Mouse (Mus musculus): ENCODE measurements at regions not wholly inside any gene's neighbourhood (a gene's known extent, or its start where the extent isn't known, plus 50 kb on each side); places are given as distances from the start of the nearest gene placed in this dataset.

DNA sequence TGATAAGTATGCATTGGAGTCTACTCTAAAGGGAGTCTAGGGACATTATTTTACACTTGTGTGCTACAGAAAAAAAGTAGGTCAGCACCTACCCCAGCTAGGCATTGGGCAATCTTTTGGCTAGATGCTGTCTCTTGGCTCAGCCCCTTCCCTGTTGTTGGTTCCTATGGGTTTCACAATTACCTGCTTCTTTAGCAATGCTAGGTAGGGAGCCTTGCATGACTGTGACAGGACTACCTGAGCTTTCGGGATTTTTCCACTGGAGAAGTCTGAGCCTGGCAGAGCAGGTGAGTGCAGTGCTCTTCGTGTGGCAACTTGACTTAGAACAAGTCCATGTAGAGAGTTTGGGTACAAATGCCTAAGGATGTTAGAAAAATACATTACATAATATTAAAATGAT lies 956.2 kb upstream of the 4930412O13Rik start:
- H3K9ac ChIP-seq (ENCODE audit: control insufficient read depth, low read depth, low read length, poor library complexity, severe bottlenecking) = no peak overlapping the region
- no peaks in the 10 kb centered on the region for H3K9me3 ChIP-seq (replicated peaks; ENCODE audit: insufficient read depth, low read length)
- H3K79me2 ChIP-seq (ENCODE audit: control insufficient read depth, insufficient read depth, low read length, poor library complexity) = no peaks in the 10 kb centered on the region
- no peak overlapping the region for H3K4me3 ChIP-seq (ENCODE audit: control insufficient read depth in 1 of 2, insufficient read depth in 1 of 2, low read depth in 2 of 2, low read length in 2 of 2)
- no peak for DNase-seq (ENCODE audit: low read depth, low spot score)
- H3K4me1 ChIP-seq (ENCODE audit: control insufficient read depth in 1 of 2, insufficient read depth in 2 of 2, low read length in 2 of 2) = no peaks in the 10 kb centered on the region
- H3K36me3 ChIP-seq (ENCODE audit: control insufficient read depth in 1 of 2, insufficient read depth in 2 of 2, low read length in 2 of 2) = no peaks in the 10 kb centered on the region
- no peak overlapping the region for H3K27ac ChIP-seq (ENCODE audit: control insufficient read depth, low read depth, low read length)
- no peaks in the 10 kb centered on the region for H3K27me3 ChIP-seq (ENCODE audit: control insufficient read depth in 1 of 2, insufficient read depth in 2 of 2, low read length in 2 of 2)
- TF ChIP-seq CTCF (IDR thresholded peaks at IDR 0.05 in 2 of 3, conservative IDR thresholded peaks at IDR 0.05 in 1 of 3; ENCODE audit: control insufficient read depth in 1 of 3, insufficient read depth in 1 of 3, low read depth in 2 of 3, low read length in 3 of 3, poor library complexity in 1 of 3, severe bottlenecking in 1 of 3) = no peak
- no peak for TF ChIP-seq GATA1 (IDR thresholded peaks at IDR 0.05; ENCODE audit: low read depth, low read length)
- no peak for TF ChIP-seq TAL1 (IDR thresholded peaks at IDR 0.05; ENCODE audit: low read length)
- TF ChIP-seq UBTF (IDR thresholded peaks at IDR 0.05; ENCODE audit: borderline replicate concordance, insufficient read depth, low read depth, low read length) = no peak
- TF ChIP-seq MEF2A (IDR thresholded peaks at IDR 0.05; ENCODE audit: extremely low read depth, insufficient replicate concordance, low read depth, low read length, poor library complexity, severe bottlenecking) = no peak
- TF ChIP-seq BHLHE40 (IDR thresholded peaks at IDR 0.05; ENCODE audit: borderline replicate concordance, low read depth, low read length) = no peak
- TF ChIP-seq ZMIZ1 (IDR thresholded peaks at IDR 0.05; ENCODE audit: low read depth, low read length) = no peak
- TF ChIP-seq MAFK (IDR thresholded peaks at IDR 0.05; ENCODE audit: borderline replicate concordance, low read depth, low read length) = no peak
- TF ChIP-seq MYC (IDR thresholded peaks at IDR 0.05; ENCODE audit: low read depth, low read length) = no peak
- no peak for TF ChIP-seq CHD1 (IDR thresholded peaks at IDR 0.05; ENCODE audit: low read depth, low read length)
- TF ChIP-seq POLR2AphosphoS5 (IDR thresholded peaks at IDR 0.05; ENCODE audit: borderline replicate concordance, low read depth, low read length) = no peak
- no peak for TF ChIP-seq SIN3A (IDR thresholded peaks at IDR 0.05; ENCODE audit: low read length)
- no peak for TF ChIP-seq ZC3H11A (IDR thresholded peaks at IDR 0.05; ENCODE audit: low read depth, low read length)
- TF ChIP-seq USF2 (IDR thresholded peaks at IDR 0.05; ENCODE audit: borderline replicate concordance in 1 of 2, insufficient read depth in 1 of 2, low read depth in 1 of 2, low read length in 2 of 2) = no peak
- no peak for TF ChIP-seq RCOR1 (IDR thresholded peaks at IDR 0.05; ENCODE audit: low read depth, low read length)
- no peak for TF ChIP-seq JUND (IDR thresholded peaks at IDR 0.05; ENCODE audit: low read depth, low read length)
- no peak for TF ChIP-seq MYB (IDR thresholded peaks at IDR 0.05; ENCODE audit: low read depth, low read length)
- no peak for TF ChIP-seq EP300 (IDR thresholded peaks at IDR 0.05; ENCODE audit: low read depth in 1 of 2, low read length in 2 of 2)

DNA sequence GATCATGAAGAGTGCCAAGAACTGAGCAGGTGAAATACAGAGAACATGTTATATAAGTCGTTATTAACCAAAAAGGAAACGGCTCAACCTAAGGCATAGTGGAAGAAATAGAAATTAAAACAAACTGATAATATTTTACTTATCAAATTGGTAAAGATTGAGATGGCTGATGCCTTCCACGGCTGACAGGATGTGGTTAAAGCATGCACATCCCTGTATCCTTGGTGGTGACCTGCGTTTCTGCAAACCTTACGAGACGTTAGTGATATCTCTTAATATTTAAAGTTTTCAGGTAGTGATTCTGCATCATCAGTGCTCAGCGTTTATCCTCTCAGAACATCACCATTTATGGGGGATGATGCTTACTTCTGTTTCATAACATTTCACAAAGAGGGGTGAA lies 939.5 kb upstream of the 4930412O13Rik start:
- TF ChIP-seq MYB (IDR thresholded peaks at IDR 0.05; ENCODE audit: low read depth, low read length) = no peak
- no peak for TF ChIP-seq HCFC1 (IDR thresholded peaks at IDR 0.05; ENCODE audit: low read depth, low read length)
- TF ChIP-seq MAZ (IDR thresholded peaks at IDR 0.05; ENCODE audit: low read depth, low read length) = no peak
- TF ChIP-seq JUND (IDR thresholded peaks at IDR 0.05; ENCODE audit: low read depth, low read length) = no peak
- TF ChIP-seq ZMIZ1 (IDR thresholded peaks at IDR 0.05; ENCODE audit: low read depth, low read length) = no peak
- TF ChIP-seq TAL1 (IDR thresholded peaks at IDR 0.05; ENCODE audit: low read length) = no peak
- TF ChIP-seq USF1 (IDR thresholded peaks at IDR 0.05; ENCODE audit: low read depth, low read length) = no peak
- no peak for TF ChIP-seq CHD1 (IDR thresholded peaks at IDR 0.05; ENCODE audit: low read depth, low read length)
- no peak for TF ChIP-seq TCF12 (IDR thresholded peaks at IDR 0.05; ENCODE audit: low read depth, low read length)
- no peak for TF ChIP-seq TBP (IDR thresholded peaks at IDR 0.05; ENCODE audit: low read depth, low read length)
- TF ChIP-seq BHLHE40 (IDR thresholded peaks at IDR 0.05; ENCODE audit: borderline replicate concordance, low read depth, low read length) = no peak
- TF ChIP-seq USF2 (IDR thresholded peaks at IDR 0.05; ENCODE audit: borderline replicate concordance in 1 of 2, insufficient read depth in 1 of 2, low read depth in 1 of 2, low read length in 2 of 2) = no peak
- no peak for TF ChIP-seq UBTF (IDR thresholded peaks at IDR 0.05; ENCODE audit: borderline replicate concordance, insufficient read depth, low read depth, low read length)
- TF ChIP-seq RCOR1 (IDR thresholded peaks at IDR 0.05; ENCODE audit: low read depth, low read length) = no peak
- no peak for TF ChIP-seq ZC3H11A (IDR thresholded peaks at IDR 0.05; ENCODE audit: low read depth, low read length)
- no peak for TF ChIP-seq SIN3A (IDR thresholded peaks at IDR 0.05; ENCODE audit: low read length)
- TF ChIP-seq ETS1 (IDR thresholded peaks at IDR 0.05; ENCODE audit: low read depth, low read length) = no peak
- no peak for TF ChIP-seq EP300 (IDR thresholded peaks at IDR 0.05; ENCODE audit: low read depth in 1 of 2, low read length in 2 of 2)
- TF ChIP-seq POLR2A (IDR thresholded peaks at IDR 0.05; ENCODE audit: control insufficient read depth in 1 of 2, insufficient read depth in 1 of 2, low read depth in 1 of 2, low read length in 2 of 2, poor library complexity in 1 of 2) = no peak
- Histone ChIP-seq H3K79me2 (ENCODE audit: control insufficient read depth, insufficient read depth, low read length, poor library complexity) (no peaks in the 10 kb centered on the region), H3K36me3 (ENCODE audit: control insufficient read depth in 1 of 2, insufficient read depth in 2 of 2, low read length in 2 of 2) (no peaks in the 10 kb centered on the region), H3K9me3 (replicated peaks; ENCODE audit: insufficient read depth, low read length) (no peaks in the 10 kb centered on the region), H3K4me3 (ENCODE audit: control insufficient read depth in 1 of 2, insufficient read depth in 1 of 2, low read depth in 2 of 2, low read length in 2 of 2) (no peak overlapping the region), H3K4me1 (ENCODE audit: control insufficient read depth in 1 of 2, insufficient read depth in 2 of 2, low read length in 2 of 2) (no peaks in the 10 kb centered on the region), H3K27ac (ENCODE audit: control insufficient read depth, low read depth, low read length) (no peak overlapping the region), H3K9ac (ENCODE audit: control insufficient read depth, low read depth, low read length, poor library complexity, severe bottlenecking) (no peak overlapping the region), H3K27me3 (ENCODE audit: control insufficient read depth in 1 of 2, insufficient read depth in 2 of 2, low read length in 2 of 2) (no peaks in the 10 kb centered on the region)
- DNase-seq (ENCODE audit: low read depth, low spot score) = no peak
